Mouse (Mus musculus) thymus, adult 18-20 months (tissue): ENCODE results near the gene Gm19684.
"Not testable (repeated sequence)": the region's sequence is repeated elsewhere in the genome, so short reads cannot be mapped to it uniquely, and the experiment has no call there.

Experiments
- DNase-seq, 2 experiments: peaks; one replicate each; pipeline ENCODE4 v3.0.0; 2022; ENCODE audit warnings: mixed read lengths in 2 of 2

The Gm19684 gene

DNA sequence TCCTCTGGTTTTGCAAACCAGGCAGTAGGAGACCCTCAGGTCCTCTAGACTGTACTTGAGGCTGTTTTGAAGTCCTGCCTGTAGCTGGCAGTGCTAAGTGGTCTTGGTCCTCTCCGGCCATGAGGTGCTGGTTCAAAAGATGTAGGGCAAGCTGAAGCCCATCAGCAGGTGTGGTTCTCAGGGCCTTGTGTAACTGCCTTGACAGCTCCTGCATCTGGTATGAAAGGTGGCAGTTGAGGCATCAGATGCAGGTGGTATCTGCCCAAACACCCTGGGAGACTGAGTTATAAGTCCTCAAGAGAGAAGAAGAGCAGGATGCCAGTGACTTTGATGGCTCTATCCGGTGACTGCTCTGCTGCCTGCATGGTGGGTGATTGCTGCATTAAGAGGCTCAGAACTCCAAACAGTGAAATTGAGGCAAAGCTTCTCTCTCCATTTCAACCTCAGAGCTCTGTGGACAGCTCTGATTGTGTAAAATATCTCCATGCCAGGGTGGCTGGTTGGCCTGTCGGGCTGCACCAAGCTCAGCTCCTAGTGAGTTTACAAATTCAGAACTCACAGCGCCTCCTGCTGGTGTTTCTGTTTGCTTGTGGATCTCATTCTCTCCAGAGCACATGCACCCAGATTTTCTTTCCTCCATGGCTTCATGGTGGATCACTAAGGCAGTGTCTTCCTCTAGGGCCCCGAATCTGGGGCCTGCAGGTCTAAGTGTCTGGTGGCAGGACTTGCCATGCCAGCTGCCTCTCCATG is 10.2 kb downstream of the Gm19684 start:
- DNase-seq: peak in 1 of 2 experiments; percentile 68

DNA sequence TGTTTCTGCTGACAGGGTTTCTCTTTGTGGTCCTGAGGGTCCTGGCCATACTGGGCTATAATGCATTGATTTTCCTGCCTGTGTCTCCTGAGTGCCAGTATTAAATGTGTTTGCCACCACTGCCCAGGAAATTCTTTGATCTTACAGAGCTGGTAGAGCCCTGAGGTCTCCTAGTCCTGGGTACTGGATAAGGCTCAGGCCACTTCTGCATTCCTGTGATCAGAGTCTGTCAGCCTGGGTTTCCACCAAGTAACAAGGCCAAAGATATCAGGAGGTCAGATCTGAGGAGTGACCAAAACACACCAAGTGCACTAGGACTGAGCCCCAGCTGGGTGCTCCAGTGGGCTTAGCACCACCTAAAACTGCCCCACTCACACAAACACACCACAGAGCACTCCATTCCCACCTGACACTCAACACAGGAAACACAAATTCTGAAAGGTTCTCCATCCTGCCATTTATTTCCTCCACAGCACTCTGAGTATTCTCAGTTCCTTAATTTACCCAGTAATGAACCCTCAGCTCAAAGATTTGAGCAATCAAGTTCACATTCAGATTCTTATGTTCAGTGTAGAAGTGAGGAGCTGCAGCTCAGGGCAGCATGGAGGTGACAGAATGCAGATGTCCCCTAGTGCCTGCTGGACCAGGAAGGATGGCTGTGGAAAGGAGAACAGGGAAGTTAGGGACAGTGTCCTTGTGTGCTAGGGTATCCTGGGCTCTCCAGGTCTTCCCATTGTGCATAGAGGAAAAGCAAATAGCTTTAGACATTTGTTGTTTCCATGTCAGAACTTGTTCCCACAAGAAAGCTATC is 14.1 kb downstream of the Gm19684 start:
- not testable (repeated sequence) for DNase-seq

DNA sequence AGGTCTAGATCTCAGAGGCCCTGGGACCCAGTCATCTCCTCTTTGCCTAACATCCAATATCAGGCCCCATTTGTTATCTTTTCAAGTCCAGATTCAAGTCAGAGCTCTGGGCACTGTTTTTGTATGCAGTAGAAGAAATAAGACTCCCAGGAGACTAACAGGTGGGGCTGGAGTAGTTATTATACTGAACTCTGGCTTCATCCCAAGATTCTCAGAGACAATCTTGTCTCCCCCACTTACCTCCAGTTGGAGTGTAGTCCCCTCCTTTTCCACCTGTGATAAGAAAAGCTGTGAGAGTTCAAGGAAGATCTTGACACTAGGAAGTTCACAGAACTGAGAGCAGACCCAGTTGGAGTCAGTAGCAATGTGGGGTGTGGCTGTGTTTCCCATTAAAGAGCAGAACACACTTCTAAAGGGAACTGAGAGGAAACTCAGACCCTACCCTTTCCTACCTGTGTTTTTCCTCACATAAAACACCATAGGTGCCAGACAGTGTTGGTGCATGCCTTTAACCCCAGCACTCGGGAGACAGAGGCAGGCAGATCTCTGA is 14.9 kb downstream of the Gm19684 start:
- DNase-seq: not testable (repeated sequence)

DNA sequence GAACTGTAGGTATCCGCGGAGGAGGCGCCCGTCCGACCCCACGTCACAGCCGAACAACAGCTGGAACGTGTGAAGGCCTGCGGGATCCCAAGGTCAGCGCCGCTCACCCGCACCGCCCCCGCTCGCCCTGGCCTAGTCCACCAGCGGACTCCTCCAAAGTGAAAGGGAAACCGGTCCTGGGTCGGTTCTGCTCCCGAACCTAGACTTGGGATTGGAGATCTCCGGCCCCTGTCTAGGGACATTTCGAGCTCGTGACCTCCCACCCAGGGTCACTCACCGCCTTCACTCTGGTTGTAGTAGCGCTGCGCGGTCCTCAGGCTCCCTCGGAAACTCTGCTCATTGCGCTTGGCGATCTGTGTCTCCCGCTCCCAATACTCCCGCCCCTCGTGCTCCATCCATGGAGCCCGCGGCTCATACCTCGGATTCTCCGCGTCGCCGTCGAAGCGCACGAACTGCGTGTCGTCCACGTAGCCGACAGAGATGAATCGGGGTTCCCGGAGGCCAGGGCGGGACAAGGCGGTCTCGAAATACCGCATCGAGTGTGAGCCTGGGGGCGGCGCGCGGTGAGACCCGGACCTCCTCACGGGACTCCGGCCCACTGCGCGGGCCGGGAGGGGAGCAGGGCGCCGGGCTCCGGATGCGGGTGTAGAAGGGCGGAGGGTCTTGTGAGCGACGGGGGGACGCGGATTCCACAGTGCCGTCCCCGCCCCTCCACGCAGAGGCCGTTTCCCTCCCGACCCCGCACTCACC is 23.8 kb downstream of the Gm19684 start:
- DNase-seq: peak in 1 of 2 experiments; percentile 35

DNA sequence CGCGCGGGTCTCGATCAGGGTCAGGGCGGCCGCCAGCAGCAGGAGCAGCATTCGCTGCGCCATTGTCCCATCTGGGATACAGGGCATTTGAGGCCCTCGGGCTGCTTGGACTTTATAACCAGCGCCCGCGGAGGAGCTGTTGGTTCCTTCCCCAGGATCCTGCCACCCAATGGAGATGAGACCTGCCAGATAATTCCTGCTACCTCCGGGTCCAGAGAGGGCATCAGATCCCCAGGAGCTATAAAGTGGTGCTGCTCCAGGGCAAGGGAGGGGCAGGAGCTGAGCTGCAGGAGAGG is 24.3 kb downstream of the Gm19684 start:
- not testable (repeated sequence) for DNase-seq

DNA sequence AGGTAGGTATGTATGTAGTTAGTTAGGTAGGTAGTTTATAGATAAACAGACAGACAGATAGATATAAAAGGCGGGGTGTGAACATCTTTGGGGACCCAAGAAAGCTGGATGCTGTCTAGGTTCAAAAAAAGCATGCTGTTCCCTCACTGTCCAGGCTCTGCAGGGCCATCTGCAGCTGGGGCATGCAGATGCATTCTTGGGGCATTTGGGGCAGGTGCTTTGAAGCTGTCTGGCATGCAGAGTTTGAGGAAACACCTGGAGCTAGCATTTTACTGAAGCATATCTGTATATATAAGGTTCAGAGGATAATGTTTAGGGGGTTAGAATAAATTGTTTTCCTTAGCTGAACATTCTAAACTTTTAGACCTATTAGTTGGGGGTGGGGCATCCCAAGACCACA is 25.5 kb downstream of the Gm19684 start:
- DNase-seq: peak in 1 of 2 experiments; percentile 56

DNA sequence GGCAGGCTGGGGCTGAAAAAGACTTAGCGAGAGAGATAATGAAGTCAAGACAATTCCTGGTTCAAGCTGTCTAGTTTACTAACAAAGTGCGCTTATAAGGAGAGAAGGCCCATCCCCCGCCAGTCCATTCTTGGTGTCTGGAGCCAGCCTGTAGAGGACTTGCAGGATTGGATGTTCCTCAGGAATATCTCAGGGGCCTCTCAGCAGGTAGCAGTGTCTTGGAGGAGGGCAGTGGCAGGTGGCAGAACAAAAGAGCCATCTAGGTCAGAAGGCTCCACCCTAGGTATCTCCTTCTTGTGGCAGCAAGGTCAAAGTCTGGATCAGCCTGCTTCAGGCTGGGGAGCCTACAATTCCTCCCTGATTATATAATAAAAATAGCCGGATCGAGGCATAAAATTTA is 27.0 kb downstream of the Gm19684 start:
- DNase-seq: not testable (repeated sequence)

DNA sequence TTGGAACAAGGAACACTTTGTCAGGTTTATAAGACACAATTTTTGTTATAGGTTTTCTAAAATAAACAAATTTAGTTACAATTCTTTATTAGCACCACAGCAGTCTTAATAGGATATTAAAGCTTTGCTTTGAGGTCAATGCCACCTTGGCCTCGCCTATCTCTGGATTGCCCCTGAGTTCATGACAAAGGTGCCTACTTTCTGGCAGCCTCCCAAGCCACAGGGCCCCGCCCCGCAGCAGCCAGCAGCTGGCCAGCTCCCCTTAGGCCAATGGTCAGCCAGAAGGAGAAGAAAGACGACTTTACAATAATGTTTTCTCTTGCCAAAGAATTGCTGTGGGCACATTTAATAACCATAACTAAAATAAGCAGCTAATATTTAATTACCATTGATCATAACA is 29.7 kb downstream of the Gm19684 start:
- not testable (repeated sequence) for DNase-seq

DNA sequence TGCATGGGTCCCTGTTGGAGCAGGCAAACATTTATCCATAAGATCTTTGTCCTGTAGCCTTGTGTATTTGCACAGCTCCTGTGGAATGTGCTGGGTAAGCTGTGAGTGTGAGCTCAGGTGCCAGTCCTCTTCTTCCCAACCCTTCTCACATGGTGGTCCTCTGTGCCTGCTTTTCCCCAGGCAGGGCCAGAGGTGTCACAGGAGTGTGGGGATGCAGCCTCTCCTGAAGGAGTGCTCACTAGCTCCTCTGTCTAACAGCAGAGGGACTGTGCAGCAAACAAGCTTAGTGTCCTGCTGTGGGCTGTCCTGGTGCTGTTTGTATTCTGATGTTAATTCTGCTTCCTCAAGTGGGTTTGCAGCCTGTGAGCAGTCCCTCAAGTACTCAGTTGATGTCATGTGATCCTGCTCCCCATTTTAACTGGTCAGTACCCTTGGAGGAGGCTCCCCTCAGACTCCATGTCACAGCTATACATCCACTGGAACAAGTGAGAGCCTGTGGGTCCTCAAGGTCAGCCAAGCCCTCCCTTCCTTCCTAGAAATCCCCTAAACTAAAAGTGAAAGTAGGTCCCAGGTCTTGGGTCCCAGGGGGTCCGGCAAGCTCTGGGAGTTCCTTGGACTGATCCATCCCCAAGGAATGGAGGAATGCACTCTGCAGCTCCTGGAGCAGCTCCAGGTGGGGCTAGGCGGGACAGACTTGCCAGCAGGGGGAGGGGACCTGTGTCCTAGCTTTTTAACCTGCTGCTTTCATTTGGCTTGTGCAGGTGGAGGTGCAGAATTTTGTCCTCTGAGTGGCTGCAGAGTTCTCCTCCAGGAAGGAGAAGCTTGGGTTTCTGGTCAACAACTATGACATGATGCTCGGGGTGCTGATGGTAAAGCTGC is 33.0 kb downstream of the Gm19684 start:
- DNase-seq: no peak

DNA sequence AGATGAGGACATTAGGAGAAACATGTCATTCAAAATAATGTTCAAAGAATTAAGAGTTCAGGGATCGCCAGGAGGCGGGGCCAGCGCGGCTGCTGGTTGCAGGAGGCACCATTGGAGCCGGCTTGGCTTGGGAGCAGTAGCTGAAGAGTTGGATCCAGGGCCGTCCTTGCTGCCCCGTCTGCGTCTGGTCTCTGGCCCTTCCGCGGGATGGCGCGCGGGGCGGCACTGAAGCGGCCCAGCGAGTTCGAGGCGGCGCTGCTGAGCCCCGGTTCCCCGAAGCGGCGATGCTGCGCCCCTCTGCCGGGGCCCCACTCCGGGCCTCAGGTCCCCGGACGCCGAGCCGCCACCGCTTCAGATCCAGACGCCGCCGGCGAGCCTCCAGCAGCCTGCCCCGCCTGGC is 36.3 kb downstream of the Gm19684 start:
- DNase-seq: not testable (repeated sequence)

DNA sequence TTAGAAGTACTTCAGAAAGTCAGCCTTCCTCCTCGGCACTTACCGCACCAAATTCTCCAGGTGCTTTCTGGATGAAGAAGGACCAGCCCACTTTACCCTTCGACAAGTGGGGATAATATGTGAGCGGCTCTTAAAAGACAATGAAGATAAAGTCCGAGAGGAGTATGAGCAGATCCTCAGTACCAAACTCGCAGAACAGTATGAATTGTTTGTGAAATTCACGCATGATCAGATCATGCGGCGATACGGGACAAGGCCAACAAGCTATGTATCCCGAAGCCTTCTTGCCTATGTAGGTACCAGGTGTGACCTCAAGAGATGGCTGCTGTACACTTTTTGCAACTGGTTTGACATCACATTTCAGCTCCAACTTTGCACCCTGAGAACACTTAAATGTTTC is 36.8 kb downstream of the Gm19684 start:
- DNase-seq: not testable (repeated sequence)

DNA sequence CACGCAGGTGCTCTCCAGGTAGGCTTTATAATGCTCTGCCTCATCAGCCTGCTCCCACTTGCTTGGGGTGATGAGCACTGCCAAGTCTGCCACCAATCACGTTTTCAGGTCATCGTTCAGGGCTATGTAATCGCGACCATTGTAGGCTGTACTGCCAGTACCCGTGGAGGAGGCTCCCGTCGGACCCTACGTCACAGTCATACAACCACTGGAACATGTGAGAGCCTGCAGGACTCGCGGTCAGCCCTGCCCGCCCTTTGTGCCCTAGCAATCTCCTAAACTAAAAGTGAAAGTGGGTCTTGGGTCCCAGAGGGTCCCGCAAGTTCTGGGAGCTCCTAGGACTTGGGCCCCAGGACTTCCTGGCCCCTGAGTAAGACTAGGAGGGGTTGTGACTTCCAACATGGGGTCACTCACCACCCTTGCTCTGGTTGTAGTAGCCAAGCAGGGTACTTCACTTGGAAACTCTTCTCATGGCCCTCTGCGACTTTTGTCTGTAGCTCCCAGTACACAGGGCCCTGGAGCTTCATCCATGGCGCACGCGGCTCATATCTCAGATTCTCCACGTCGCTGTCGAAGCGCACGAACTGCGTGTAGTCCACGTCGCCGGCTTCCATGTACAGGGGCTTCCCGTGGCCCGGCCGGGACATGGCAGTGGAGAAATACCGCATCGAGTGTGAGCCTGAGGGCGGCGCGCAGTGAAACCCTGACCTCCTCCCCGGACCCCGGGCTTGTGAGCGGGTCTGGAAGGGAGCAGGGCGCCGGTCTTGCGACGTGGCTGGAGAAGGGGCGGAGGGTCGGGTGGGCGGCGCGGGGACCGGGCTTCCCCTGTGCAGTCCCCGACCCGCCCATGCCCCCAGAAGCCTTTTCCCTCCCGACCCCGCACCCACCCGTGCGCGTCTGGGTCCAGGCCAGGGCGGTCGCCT is 39.9 kb downstream of the Gm19684 start:
- DNase-seq: no peak

DNA sequence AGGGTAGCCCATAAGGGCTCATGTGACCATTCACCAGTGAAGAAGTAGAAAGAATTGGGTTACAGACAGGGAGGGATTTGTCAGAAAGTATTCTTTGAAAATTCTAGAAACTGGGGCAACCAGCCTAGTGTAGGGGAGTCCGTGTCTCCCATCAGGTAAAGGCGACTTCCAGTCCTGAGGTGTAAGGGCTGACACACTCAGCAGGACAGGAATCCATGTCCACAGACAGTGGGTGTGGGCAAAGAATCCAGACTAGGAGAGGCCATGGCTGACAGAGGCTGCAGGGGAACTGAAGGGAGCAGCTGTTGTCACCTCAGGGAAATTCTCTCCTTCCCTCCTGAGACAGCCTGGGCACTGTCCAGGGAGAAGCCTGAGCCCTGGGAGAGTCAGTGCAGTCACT is 45.4 kb downstream of the Gm19684 start:
- DNase-seq: not testable (repeated sequence)

DNA sequence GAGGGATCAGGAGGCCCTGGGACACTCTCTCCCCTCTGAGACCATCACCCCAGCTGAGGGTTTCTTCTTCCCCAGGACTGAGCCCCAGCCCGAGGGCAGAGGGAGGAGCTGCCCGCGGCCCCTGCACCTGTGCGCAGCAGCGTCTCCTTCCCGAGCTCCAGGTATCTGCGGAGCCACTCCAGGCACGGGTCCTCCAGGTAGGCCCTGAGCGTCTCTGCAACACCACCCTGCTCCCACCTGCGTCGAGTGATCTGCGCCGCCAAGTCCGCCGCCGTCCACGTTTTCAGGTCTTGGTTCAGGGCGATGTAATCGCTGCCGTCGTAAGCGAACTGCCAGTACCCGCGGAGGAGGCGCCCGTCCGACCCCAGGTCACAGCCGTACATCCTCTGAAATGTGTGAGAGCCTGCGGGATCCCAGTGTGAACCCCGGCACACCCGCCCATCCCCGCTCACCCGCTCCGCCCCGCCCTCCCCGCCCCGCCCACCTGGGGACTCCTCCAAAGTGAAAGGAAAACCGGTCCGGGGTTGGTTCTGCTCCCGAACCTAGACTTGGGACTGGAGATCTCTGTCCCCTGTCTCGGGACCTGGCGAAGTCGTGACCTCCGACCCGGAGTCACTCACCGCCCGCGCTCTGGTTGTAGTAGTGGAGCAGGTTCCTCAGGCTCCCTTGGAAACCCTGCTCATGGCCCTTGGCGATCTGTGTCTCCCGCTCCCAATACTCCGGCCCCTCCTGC is 46.0 kb downstream of the Gm19684 start:
- DNase-seq: no peak

DNA sequence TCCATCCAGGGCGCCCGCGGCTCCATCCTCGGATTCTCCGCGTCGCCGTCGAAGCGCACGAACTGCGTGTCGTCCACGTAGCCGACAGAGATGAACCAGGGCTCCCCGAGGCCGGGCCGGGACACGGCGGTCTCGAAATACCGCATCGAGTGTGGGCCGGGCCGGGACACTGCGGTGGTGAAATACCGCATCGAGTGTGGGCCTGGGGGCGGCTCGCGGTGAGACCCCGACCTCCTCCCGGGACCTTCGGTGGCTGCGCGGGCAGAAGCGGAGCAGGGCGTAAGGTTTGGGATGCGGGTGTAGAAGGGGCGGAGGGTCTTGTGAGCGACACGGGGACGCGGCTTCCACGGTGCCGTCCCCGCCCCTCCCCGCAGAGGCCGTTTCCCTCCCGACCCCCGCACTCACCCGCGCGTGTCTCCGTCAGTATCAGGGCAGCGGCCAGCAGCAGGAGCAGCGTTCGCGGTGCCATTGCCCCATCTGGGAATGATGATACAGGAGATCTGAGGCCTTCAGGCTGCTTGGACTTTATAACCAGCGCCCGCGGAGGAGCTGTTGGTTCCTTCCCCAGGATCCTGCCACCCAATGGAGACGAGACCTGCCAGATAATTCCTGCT is 46.7 kb downstream of the Gm19684 start, which contains the start of gene Gm8909:
Gene Gm8909 (minus strand): TSS at position 499 of the 614 bp plus-strand sequence.
- no peak for DNase-seq

DNA sequence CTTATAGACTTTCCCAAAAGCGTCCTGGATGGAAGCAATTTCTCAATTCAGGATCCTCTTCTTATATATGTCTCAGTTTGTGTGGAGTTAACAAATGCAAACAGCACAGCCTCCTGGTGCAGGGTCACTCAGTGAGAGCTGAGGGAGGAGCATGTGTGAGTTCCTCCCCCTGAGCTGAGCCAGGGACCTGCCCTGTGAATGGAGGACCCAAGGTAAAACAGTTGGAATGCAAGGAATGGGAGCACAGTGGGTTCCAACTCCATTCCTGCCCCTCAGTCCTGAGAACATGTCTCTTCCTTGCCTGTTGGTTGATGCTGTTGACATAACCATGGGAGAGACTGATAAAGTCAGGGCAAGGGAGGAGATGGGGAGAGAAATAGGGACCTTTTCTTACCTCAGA is 47.6 kb downstream of the Gm19684 start:
- DNase-seq: not testable (repeated sequence)

DNA sequence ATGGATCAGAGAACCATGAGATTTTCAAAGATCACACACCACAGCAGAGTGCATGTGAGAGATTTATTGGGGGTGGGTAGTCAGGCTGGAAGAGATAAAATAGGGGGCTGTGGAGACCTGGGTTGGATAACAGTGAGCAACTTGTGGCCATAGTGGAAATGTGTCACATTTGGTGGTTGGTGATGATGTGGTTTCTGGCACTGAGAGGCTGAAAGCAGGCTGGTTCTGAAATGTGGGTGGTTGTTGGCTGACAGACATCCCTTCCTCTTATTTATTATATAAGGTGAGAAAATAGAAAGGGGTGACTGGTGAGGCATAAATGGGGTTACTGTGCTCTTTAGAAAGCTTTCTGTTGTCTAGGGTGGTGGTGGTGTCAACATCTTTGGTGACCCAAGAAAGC is 48.3 kb downstream of the Gm19684 start:
- DNase-seq: no peak

DNA sequence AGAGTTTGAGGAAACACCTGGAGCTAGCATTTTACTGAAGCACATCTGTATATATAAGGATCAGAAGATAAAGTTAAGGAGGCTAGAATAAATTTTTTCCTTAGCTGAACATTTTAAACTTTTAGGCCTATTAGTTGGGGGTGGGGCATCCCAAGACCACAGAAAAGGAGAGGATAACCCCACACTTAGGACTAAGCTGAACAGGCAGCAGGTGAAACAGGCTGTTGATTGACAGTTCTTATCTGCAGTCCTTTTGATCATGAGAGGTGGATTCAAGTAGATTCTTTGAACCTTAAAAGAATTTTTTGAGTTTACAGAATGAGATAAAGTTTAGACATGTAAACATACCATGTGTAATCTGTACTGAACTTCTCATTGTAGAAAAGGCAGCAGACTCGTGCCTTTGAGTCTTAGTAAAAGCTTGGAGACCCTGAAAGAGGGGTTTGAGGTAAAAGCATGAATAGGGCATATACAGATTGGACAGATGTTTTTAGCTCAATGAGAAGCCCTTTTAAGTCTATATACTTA is 48.9 kb downstream of the Gm19684 start:
- no peak for DNase-seq

DNA sequence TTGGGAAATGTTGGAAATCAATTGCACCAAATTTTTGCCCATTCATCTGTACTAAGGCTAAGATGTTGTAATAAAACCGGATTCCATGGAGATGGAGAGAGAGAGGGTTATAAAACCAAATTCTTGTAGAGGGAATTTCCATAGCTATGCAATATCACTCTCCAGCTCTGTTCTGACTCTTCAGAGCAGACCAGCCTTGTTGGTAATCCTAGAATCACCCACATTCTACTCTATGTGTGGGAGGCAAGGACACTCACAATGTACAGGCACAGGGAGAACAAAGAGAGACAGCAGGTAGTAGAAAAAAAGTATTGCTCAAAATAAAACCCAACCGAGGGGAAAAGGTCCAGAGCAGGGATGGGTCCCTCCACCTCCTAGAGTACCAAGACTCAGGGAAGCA is 54.7 kb downstream of the Gm19684 start:
- DNase-seq: not testable (repeated sequence)
